Mouse (Mus musculus) stomach, postnatal 0 days (tissue): Measurements from ENCODE around the gene Nxnl1.

Source experiments
- CTCF ChIP-seq: IDR thresholded peaks from 2 replicates; pipeline ENCODE4 v1.5.1; 2016; ENCODE audit warnings: antibody characterized with exemption, low read depth, mild to moderate bottlenecking, moderate library complexity
- EP300 ChIP-seq: optimal IDR thresholded peaks from 2 replicates; pipeline ENCODE3; 2016; ENCODE audit warnings: antibody characterized with exemption

GRCm38 (mm10) chr8:71591471-71592373, 25.3 kb upstream of the Nxnl1 start, which contains the start of gene Pgls:
- TF ChIP-seq EP300 (no peak), CTCF (no peak)
